Mouse (Mus musculus) midbrain, embryonic 11.5 days (tissue): Measurements from ENCODE around the gene Wdsub1. TPM values are rescaled to one million over a fixed set of nuclear protein-coding genes. Genes with fewer than 3 reads are reported as not detected.

Experiments used
- ATAC-seq: fragments of 200-750 bp; cut with Nextera tagmentation; 2 replicates; pipeline ENCODE4 v1.8.0; 2017; ENCODE audit warnings: moderate TSS enrichment, moderate library complexity; ENCODE audit not compliant: low FRiP score
- DNase-seq: peaks from one replicate; pipeline ENCODE4 v3.0.0; 2015; ENCODE audit warnings: low spot score; ENCODE audit errors: missing footprints
- H3K27ac ChIP-seq: fragments of 300-500 bp; sonication (generic); 2 replicates; pipeline ENCODE4 v1.5.1; 2014; ENCODE audit warnings: low read depth, low read length
- H3K27me3 ChIP-seq: fragments of 300-500 bp; sonication (generic); 2 replicates; pipeline ENCODE4 v1.6.1; 2014; ENCODE audit warnings: mild to moderate bottlenecking, low read length, moderate library complexity, mixed read lengths; ENCODE audit not compliant: control insufficient read depth, insufficient read depth
- H3K36me3 ChIP-seq: fragments of 300-500 bp; sonication (generic); 2 replicates; pipeline ENCODE4 v1.6.1; 2014; ENCODE audit warnings: mild to moderate bottlenecking, low read length, moderate library complexity, mixed read lengths; ENCODE audit not compliant: control insufficient read depth, insufficient read depth
- H3K4me1 ChIP-seq: fragments of 300-500 bp; sonication (generic); 2 replicates; pipeline ENCODE4 v1.6.1; 2014; ENCODE audit warnings: low read length; ENCODE audit not compliant: control insufficient read depth, insufficient read depth
- H3K4me2 ChIP-seq: fragments of 300-500 bp; sonication (generic); 2 replicates; pipeline ENCODE4 v1.6.1; 2014; ENCODE audit warnings: mild to moderate bottlenecking, moderate library complexity
- H3K4me3 ChIP-seq: fragments of 300-500 bp; sonication (generic); 2 replicates; pipeline ENCODE4 v1.5.1; 2014; ENCODE audit warnings: low read depth, low read length
- H3K9ac ChIP-seq: fragments of 300-500 bp; sonication (generic); 2 replicates; pipeline ENCODE4 v1.6.1; 2014; ENCODE audit warnings: low read length
- H3K9me3 ChIP-seq: fragments of 300-500 bp; sonication (generic); 2 replicates; pipeline ENCODE4 v1.6.1; 2016; ENCODE audit warnings: low read length; ENCODE audit not compliant: control insufficient read depth
- WGBS: fragments of 180-500 bp; shearing (Covaris S2); extraction: QIAGEN DNeasy Blood & Tissue Kit; methylation state at CpG from one replicate; pipeline ENCODE4 v1.1.7; 2014; 5-methylcytosine and 5-hydroxymethylcytosine counted together
- polyA plus RNA-seq: library from polyadenylated mRNA; unstranded; fragments of >200 nt; fragmentation: Nextera tagmentation; extraction: Ambion mirVana; gene quantifications from 2 replicates; pipeline ENCODE4 v1.2.1, GENCODE M21; 2014

Gene Wdsub1
- polyA plus RNA-seq, 1 experiment from 2014 or later: 19.2 TPM

- no peak overlapping the region for H3K27ac ChIP-seq
- no peaks in the 10 kb centered on the region for H3K36me3 ChIP-seq
- 19% methylated on average over 6 of the region's 6 CpGs for WGBS
- no peaks in the 10 kb centered on the region for H3K9me3 ChIP-seq
- no peak overlapping the region for H3K4me2 ChIP-seq
- H3K4me1 ChIP-seq: 0 out of 2 replicates have a peak, but pooled peaks cover 4% of the 10 kb centered on the region
- ATAC-seq (no peak), DNase-seq (no peak)
- no peak overlapping the region for H3K4me3 ChIP-seq
- no peak overlapping the region for H3K9ac ChIP-seq
- H3K27me3 ChIP-seq: no peaks in the 10 kb centered on the region
Measured at GRCm38 (mm10) chr2:59806038-59806437, 76.4 kb downstream of the Wdsub1 start.

DNA sequence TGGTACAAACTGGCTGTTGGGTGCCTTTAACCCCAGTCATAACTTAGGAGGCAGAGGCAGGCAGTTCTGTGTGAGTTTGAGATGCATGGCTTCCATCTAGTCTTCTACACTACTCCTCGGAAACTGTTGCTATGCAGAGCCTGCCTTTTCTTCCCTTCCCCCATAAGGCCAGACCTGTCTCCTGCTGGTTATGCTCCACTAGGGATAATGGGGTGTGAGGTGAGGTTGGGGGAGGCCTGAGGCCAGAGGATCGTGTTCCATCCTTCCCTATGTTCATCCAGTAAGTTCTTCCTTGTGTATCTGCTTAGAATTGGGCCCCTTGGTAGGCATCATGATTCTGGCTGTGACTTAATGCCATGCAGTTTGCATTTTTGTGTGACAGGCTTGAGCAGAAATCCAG, 76.8 kb downstream of the Wdsub1 start:
- H3K4me3 ChIP-seq: no peak overlapping the region
- H3K9ac ChIP-seq: no peak overlapping the region
- ATAC-seq (no peak), DNase-seq (no peak)
- H3K9me3 ChIP-seq: no peaks in the 10 kb centered on the region
- 0 out of 2 replicates have a peak, but pooled peaks cover 4% of the 10 kb centered on the region for H3K4me1 ChIP-seq
- H3K36me3 ChIP-seq: no peaks in the 10 kb centered on the region
- no peak overlapping the region for H3K4me2 ChIP-seq
- H3K27ac ChIP-seq: no peak overlapping the region
- no peaks in the 10 kb centered on the region for H3K27me3 ChIP-seq
- 33% methylated on average over 2 of the region's 2 CpGs for WGBS

- ATAC-seq (no peak), DNase-seq (no peak)
- no peaks in the 10 kb centered on the region for H3K36me3 ChIP-seq
- H3K27ac ChIP-seq: no peak overlapping the region
- WGBS: 93% methylated on average over 8 of the region's 8 CpGs
- H3K9ac ChIP-seq: no peak overlapping the region
- H3K27me3 ChIP-seq: no peaks in the 10 kb centered on the region
- peaks cover 13% of the 10 kb centered on the region; the same call in 1 of the 2 replicates for H3K4me1 ChIP-seq
- H3K9me3 ChIP-seq: no peaks in the 10 kb centered on the region
- H3K4me3 ChIP-seq: no peak overlapping the region
- no peak overlapping the region for H3K4me2 ChIP-seq
Measured at GRCm38 (mm10) chr2:59802722-59803387, 79.5 kb downstream of the Wdsub1 start.
